Comparison of ENCODE assay signal across 7 mouse cellular contexts in genomic region chr10:81641978-81642647, GRCm38 (mm10). TPM values are rescaled to one million over a fixed set of nuclear protein-coding genes. Genes with fewer than 3 reads are reported as not detected.
DNase-seq lines count a peak whose midpoint lies in the region; ATAC-seq and TF ChIP-seq lines count a peak whose summit lies in the region.

No protein-coding gene starts in this region.

- H3K9me3 ChIP-seq in lung, embryonic 14.5 days (ENCODE audit: low read depth, low read length) = no peaks in the 10 kb centered on the region
- no peaks in the 10 kb centered on the region for H3K9me3 ChIP-seq in embryonic facial prominence, embryonic 10.5 days
- no peaks in the 10 kb centered on the region for H3K9me3 ChIP-seq in heart, postnatal 0 days (replicated peaks; ENCODE audit: control insufficient read depth, low read length)
- no peaks in the 10 kb centered on the region for H3K9me3 ChIP-seq in midbrain, embryonic 11.5 days (ENCODE audit: control insufficient read depth, low read length)

- TF ChIP-seq CTCF in lung, embryonic 14.5 days (IDR thresholded peaks at IDR 0.05; ENCODE audit: low read depth) = no peak
- no peak for TF ChIP-seq CTCF in heart, postnatal 0 days (IDR thresholded peaks at IDR 0.05; ENCODE audit: low read depth)

- H3K36me3 ChIP-seq in lung, embryonic 14.5 days (ENCODE audit: insufficient read depth) = no peaks in the 10 kb centered on the region
- H3K36me3 ChIP-seq in embryonic facial prominence, embryonic 10.5 days (replicated peaks) = no peaks in the 10 kb centered on the region
- no peaks in the 10 kb centered on the region for H3K36me3 ChIP-seq in heart, postnatal 0 days (replicated peaks; ENCODE audit: control insufficient read depth, insufficient read depth, low read length)
- H3K36me3 ChIP-seq in midbrain, embryonic 11.5 days (ENCODE audit: control insufficient read depth, insufficient read depth, low read length) = no peaks in the 10 kb centered on the region

- H3K27ac ChIP-seq in lung, embryonic 14.5 days (ENCODE audit: low read depth) = no peak overlapping the region
- H3K27ac ChIP-seq in embryonic facial prominence, embryonic 10.5 days (replicated peaks) = peak overlapping the region; percentile 96; the same call in 1 of the 2 replicates
- peak overlapping the region; percentile 91; the same call in 1 of the 2 replicates for H3K27ac ChIP-seq in heart, postnatal 0 days (ENCODE audit: low read depth)
- no peak overlapping the region for H3K27ac ChIP-seq in midbrain, embryonic 11.5 days (ENCODE audit: low read depth, low read length)

- H3K4me3 ChIP-seq in lung, embryonic 14.5 days (ENCODE audit: low read depth, low read length) = peak overlapping the region; percentile 67; the same call in 1 of the 2 replicates
- H3K4me3 ChIP-seq in embryonic facial prominence, embryonic 10.5 days = peak overlapping the region; percentile 85
- peak overlapping the region; percentile 70 for H3K4me3 ChIP-seq in heart, postnatal 0 days (ENCODE audit: low read depth, low read length)
- peak overlapping the region; percentile 64; the same call in 1 of the 2 replicates for H3K4me3 ChIP-seq in midbrain, embryonic 11.5 days (ENCODE audit: low read depth, low read length)

- 66% methylated on average over 8 of the region's 8 CpGs for WGBS in lung, embryonic 14.5 days
- whole genome bisulfite sequencing in embryonic facial prominence, embryonic 10.5 days = 79% methylated on average over 8 of the region's 8 CpGs
- WGBS in heart, postnatal 0 days = 73% methylated on average over 8 of the region's 8 CpGs
- 78% methylated on average over 8 of the region's 8 CpGs for WGBS in midbrain, embryonic 11.5 days

- DNase-seq in lung, embryonic 14.5 days = no peak
- DNase-seq in lung, postnatal 25 days (ENCODE audit: low spot score) = no peak
- DNase-seq in embryonic facial prominence, embryonic 10.5 days (ENCODE audit: low spot score) = peak; percentile 6
- DNase-seq in heart, postnatal 0 days (ENCODE audit: low spot score) = no peak
- no peak for DNase-seq in midbrain, embryonic 11.5 days (ENCODE audit: low spot score, missing footprints)
- no peak for DNase-seq in urinary bladder, postnatal 14 days (ENCODE audit: low spot score)

- TF ChIP-seq EP300 in heart, postnatal 0 days (IDR thresholded peaks at IDR 0.05; ENCODE audit: low read depth) = no peak

- peak overlapping the region; percentile 92 for H3K4me2 ChIP-seq in lung, embryonic 14.5 days
- H3K4me2 ChIP-seq in heart, postnatal 0 days (ENCODE audit: low read depth, low read length) = peak overlapping the region; percentile 81
- peak overlapping the region; percentile 79; the same call in 1 of the 2 replicates for H3K4me2 ChIP-seq in midbrain, embryonic 11.5 days

- H3K27me3 ChIP-seq in lung, embryonic 14.5 days (ENCODE audit: insufficient read depth, low read length) = no peaks in the 10 kb centered on the region
- H3K27me3 ChIP-seq in embryonic facial prominence, embryonic 10.5 days (replicated peaks; ENCODE audit: low read depth, poor library complexity, severe bottlenecking) = peaks cover 11% of the 10 kb centered on the region; the same call in 1 of the 2 replicates
- no peaks in the 10 kb centered on the region for H3K27me3 ChIP-seq in heart, postnatal 0 days (ENCODE audit: control insufficient read depth, insufficient read depth, low read length)
- H3K27me3 ChIP-seq in midbrain, embryonic 11.5 days (ENCODE audit: control insufficient read depth, insufficient read depth, low read length) = no peaks in the 10 kb centered on the region

- no peak for ATAC-seq in lung, embryonic 14.5 days (ENCODE audit: insufficient read depth)
- ATAC-seq in heart, postnatal 0 days (ENCODE audit: insufficient read depth, low read depth) = no peak
- ATAC-seq in midbrain, embryonic 11.5 days (ENCODE audit: low FRiP score) = no peak
- no peak for ATAC-seq in granulocyte monocyte progenitor cell, adult 5-6 weeks (replicated peaks; ENCODE audit: poor library complexity, severe bottlenecking)

- H3K4me1 ChIP-seq in lung, embryonic 14.5 days (ENCODE audit: insufficient read depth) = 0 out of 2 replicates have a peak, but pooled peaks cover 5% of the 10 kb centered on the region
- H3K4me1 ChIP-seq in embryonic facial prominence, embryonic 10.5 days = peaks cover 27% of the 10 kb centered on the region
- peaks cover 14% of the 10 kb centered on the region for H3K4me1 ChIP-seq in heart, postnatal 0 days (ENCODE audit: control insufficient read depth, insufficient read depth)
- H3K4me1 ChIP-seq in midbrain, embryonic 11.5 days (ENCODE audit: control insufficient read depth, insufficient read depth, low read length) = peaks cover 9% of the 10 kb centered on the region

- peak overlapping the region; percentile 94 for H3K9ac ChIP-seq in lung, embryonic 14.5 days
- H3K9ac ChIP-seq in heart, postnatal 0 days (replicated peaks; ENCODE audit: low read depth, low read length) = peak overlapping the region; percentile 80; the same call in 1 of the 2 replicates
- H3K9ac ChIP-seq in midbrain, embryonic 11.5 days (ENCODE audit: low read length) = peak overlapping the region; percentile 25; the same call in 1 of the 2 replicates

RNA-seq across cellular contexts. Expression of gene Gm10778, which starts 6.7 kb away (rescaled TPM):
- polyA plus RNA-seq in lung, embryonic 14.5 days (2014; fragmentation: Nextera tagmentation; extraction: Ambion mirVana) = 4.0 and 4.7 TPM in 2 replicates
- polyA plus RNA-seq in embryonic facial prominence, embryonic 10.5 days (2016; fragmentation: Nextera tagmentation; extraction: Ambion mirVana) = 3.9 and 5.3 TPM in 2 replicates
- total RNA-seq in heart, postnatal 0 days (2014; rRNA removed; ENCODE audit: low replicate concordance) = 1.5 and 2.6 TPM in 2 replicates
- 2.3 and 2.6 TPM in 2 replicates for polyA plus RNA-seq in heart, postnatal 0 days (2015; fragmentation: Nextera tagmentation; extraction: Ambion mirVana)
- polyA plus RNA-seq in midbrain, embryonic 11.5 days (2014; fragmentation: Nextera tagmentation; extraction: Ambion mirVana) = 6.5 and 6.7 TPM in 2 replicates
- 3.1 and 9.4 TPM in 2 replicates for total RNA-seq in granulocyte monocyte progenitor cell, adult 5-6 weeks (2014; fragmentation: Nextera tagmentation)
- total RNA-seq in granulocyte monocyte progenitor cell, adult 5-6 weeks (2017) = 4.2 and 6.1 TPM in 2 replicates

RNA-seq across cellular contexts. Expression of gene Ankrd24, which starts 13.8 kb away (rescaled TPM):
- polyA plus RNA-seq in lung, embryonic 14.5 days (2014; fragmentation: Nextera tagmentation; extraction: Ambion mirVana) = 6.1 and 7.3 TPM in 2 replicates
- 5.3 and 7.3 TPM in 2 replicates for polyA plus RNA-seq in embryonic facial prominence, embryonic 10.5 days (2016; fragmentation: Nextera tagmentation; extraction: Ambion mirVana)
- 48.5 and 54.5 TPM in 2 replicates for total RNA-seq in heart, postnatal 0 days (2014; rRNA removed; ENCODE audit: low replicate concordance)
- 8.9 and 9.1 TPM in 2 replicates for polyA plus RNA-seq in heart, postnatal 0 days (2015; fragmentation: Nextera tagmentation; extraction: Ambion mirVana)
- 4.2 and 4.6 TPM in 2 replicates for polyA plus RNA-seq in midbrain, embryonic 11.5 days (2014; fragmentation: Nextera tagmentation; extraction: Ambion mirVana)
- 7.6 and 9.2 TPM in 2 replicates for total RNA-seq in granulocyte monocyte progenitor cell, adult 5-6 weeks (2014; fragmentation: Nextera tagmentation)
- 7.5 and 8.3 TPM in 2 replicates for total RNA-seq in granulocyte monocyte progenitor cell, adult 5-6 weeks (2017)

RNA-seq across cellular contexts. Expression of gene Sirt6, which starts 14.5 kb away (rescaled TPM):
- 35.8 and 39.3 TPM in 2 replicates for polyA plus RNA-seq in lung, embryonic 14.5 days (2014; fragmentation: Nextera tagmentation; extraction: Ambion mirVana)
- 55.1 and 59.2 TPM in 2 replicates for polyA plus RNA-seq in embryonic facial prominence, embryonic 10.5 days (2016; fragmentation: Nextera tagmentation; extraction: Ambion mirVana)
- total RNA-seq in heart, postnatal 0 days (2014; rRNA removed; ENCODE audit: low replicate concordance) = 10.9 and 24.7 TPM in 2 replicates
- 16.2 and 16.6 TPM in 2 replicates for polyA plus RNA-seq in heart, postnatal 0 days (2015; fragmentation: Nextera tagmentation; extraction: Ambion mirVana)
- polyA plus RNA-seq in midbrain, embryonic 11.5 days (2014; fragmentation: Nextera tagmentation; extraction: Ambion mirVana) = 36.6 and 38.9 TPM in 2 replicates
- 8.3 and 12.6 TPM in 2 replicates for total RNA-seq in granulocyte monocyte progenitor cell, adult 5-6 weeks (2014; fragmentation: Nextera tagmentation)
- total RNA-seq in granulocyte monocyte progenitor cell, adult 5-6 weeks (2017) = 5.3 and 6.2 TPM in 2 replicates

RNA-seq across cellular contexts. Expression of gene BC025920, which starts 36.0 kb away (rescaled TPM):
- 0.58 and 0.61 TPM in 2 replicates for polyA plus RNA-seq in lung, embryonic 14.5 days (2014; fragmentation: Nextera tagmentation; extraction: Ambion mirVana)
- polyA plus RNA-seq in embryonic facial prominence, embryonic 10.5 days (2016; fragmentation: Nextera tagmentation; extraction: Ambion mirVana) = 1.5 and 2.1 TPM in 2 replicates
- total RNA-seq in heart, postnatal 0 days (2014; rRNA removed; ENCODE audit: low replicate concordance) = 1.7 and 2.7 TPM in 2 replicates
- polyA plus RNA-seq in heart, postnatal 0 days (2015; fragmentation: Nextera tagmentation; extraction: Ambion mirVana) = 0.38 and 0.44 TPM in 2 replicates
- 0.47 and 0.89 TPM in 2 replicates for polyA plus RNA-seq in midbrain, embryonic 11.5 days (2014; fragmentation: Nextera tagmentation; extraction: Ambion mirVana)
- 3.7 and 4.4 TPM in 2 replicates for total RNA-seq in granulocyte monocyte progenitor cell, adult 5-6 weeks (2014; fragmentation: Nextera tagmentation)
- total RNA-seq in granulocyte monocyte progenitor cell, adult 5-6 weeks (2017) = 0.26 and 1.4 TPM in 2 replicates

RNA-seq across cellular contexts. Expression of gene Tle6, which starts 41.2 kb away (rescaled TPM):
- 24.1 and 25.2 TPM in 2 replicates for polyA plus RNA-seq in lung, embryonic 14.5 days (2014; fragmentation: Nextera tagmentation; extraction: Ambion mirVana)
- polyA plus RNA-seq in embryonic facial prominence, embryonic 10.5 days (2016; fragmentation: Nextera tagmentation; extraction: Ambion mirVana) = 7.1 and 8.2 TPM in 2 replicates
- total RNA-seq in heart, postnatal 0 days (2014; rRNA removed; ENCODE audit: low replicate concordance) = 18.6 and 41.4 TPM in 2 replicates
- 19.3 and 23.1 TPM in 2 replicates for polyA plus RNA-seq in heart, postnatal 0 days (2015; fragmentation: Nextera tagmentation; extraction: Ambion mirVana)
- 4.6 and 6.0 TPM in 2 replicates for polyA plus RNA-seq in midbrain, embryonic 11.5 days (2014; fragmentation: Nextera tagmentation; extraction: Ambion mirVana)
- 22.2 and 26.0 TPM in 2 replicates for total RNA-seq in granulocyte monocyte progenitor cell, adult 5-6 weeks (2014; fragmentation: Nextera tagmentation)
- total RNA-seq in granulocyte monocyte progenitor cell, adult 5-6 weeks (2017) = 4.9 and 7.9 TPM in 2 replicates

Comparison
In these comparisons a context has a peak if more than half of its experiments do, and no peak if none do; other contexts are left out.
1. H3K27ac ChIP-seq: peak in embryonic facial prominence, embryonic 10.5 days (single experiment) and heart, postnatal 0 days (single experiment); none in lung, embryonic 14.5 days (single experiment) and midbrain, embryonic 11.5 days (single experiment).
2. H3K9ac ChIP-seq: peak in every context shown above with its lines; median percentile 94 in lung, embryonic 14.5 days; 80 in heart, postnatal 0 days; 25 in midbrain, embryonic 11.5 days.
3. Peak in every context shown above with its lines, with median percentiles within 50 percentile points of each other: H3K4me2 ChIP-seq and H3K4me3 ChIP-seq.